Mouse (Mus musculus) ES-Bruce4 (cell line): ENCODE measurements around the gene Etnk1. TPM values are rescaled to one million over a fixed set of nuclear protein-coding genes. Genes with fewer than 3 reads are reported as not detected.
"Not testable (repeated sequence)": the region's sequence is repeated elsewhere in the genome, so short reads cannot be mapped to it uniquely, and the experiment has no call there.

ENCODE experiments used
- H3K27ac ChIP-seq: 2 replicates; pipeline ENCODE4 v1.5.1; 2012; ENCODE audit warnings: low read length, inconsistent platforms; ENCODE audit not compliant: insufficient read depth
- H3K27me3 ChIP-seq: 2 replicates; pipeline ENCODE4 v1.6.1; 2012; ENCODE audit warnings: mild to moderate bottlenecking, low read length, inconsistent platforms; ENCODE audit not compliant: control insufficient read depth, poor library complexity, insufficient read depth, severe bottlenecking
- H3K36me3 ChIP-seq: 2 replicates; pipeline ENCODE4 v1.6.1; 2012; ENCODE audit warnings: inconsistent platforms, mild to moderate bottlenecking, low read length, moderate library complexity; ENCODE audit not compliant: control insufficient read depth, poor library complexity, insufficient read depth, severe bottlenecking
- H3K4me1 ChIP-seq: one replicate; pipeline ENCODE4 v1.8.1; 2011; ENCODE audit warnings: low read length; ENCODE audit not compliant: control insufficient read depth, insufficient read depth
- H3K4me3 ChIP-seq: 2 replicates; pipeline ENCODE4 v1.5.1; 2011; ENCODE audit warnings: low read depth, mild to moderate bottlenecking, low read length
- H3K9ac ChIP-seq: 2 replicates; pipeline ENCODE4 v1.6.1; 2012; ENCODE audit warnings: low read depth, mild to moderate bottlenecking, inconsistent platforms; ENCODE audit not compliant: poor library complexity, severe bottlenecking
- H3K9me3 ChIP-seq: replicated peaks from 2 replicates; pipeline ENCODE4 v1.6.1; 2012; ENCODE audit warnings: mild to moderate bottlenecking, low read length, inconsistent platforms; ENCODE audit not compliant: control insufficient read depth, poor library complexity, insufficient read depth, severe bottlenecking
- CTCF ChIP-seq: IDR thresholded peaks from one replicate; pipeline ENCODE4 v1.8.1; 2011; ENCODE audit warnings: low read depth, low read length
- EP300 ChIP-seq: IDR thresholded peaks from 2 replicates; pipeline ENCODE4 v1.6.1; 2011; ENCODE audit warnings: low read depth, low read length; ENCODE audit not compliant: insufficient read depth
- POLR2A ChIP-seq: IDR thresholded peaks from one replicate; pipeline ENCODE4 v1.8.1; 2011; ENCODE audit warnings: low read length; ENCODE audit not compliant: insufficient read depth
- polyA plus RNA-seq: library from polyadenylated mRNA; stranded (reverse); fragments of >200 nt; gene quantifications from 2 replicates; pipeline ENCODE4 v1.2.4, GENCODE M21; 2011; ENCODE audit warnings: low read depth; ENCODE audit not compliant: missing spikeins, insufficient read depth, insufficient read length

The Etnk1 gene
- polyA plus RNA-seq, 1 experiment: 149 TPM

DNA sequence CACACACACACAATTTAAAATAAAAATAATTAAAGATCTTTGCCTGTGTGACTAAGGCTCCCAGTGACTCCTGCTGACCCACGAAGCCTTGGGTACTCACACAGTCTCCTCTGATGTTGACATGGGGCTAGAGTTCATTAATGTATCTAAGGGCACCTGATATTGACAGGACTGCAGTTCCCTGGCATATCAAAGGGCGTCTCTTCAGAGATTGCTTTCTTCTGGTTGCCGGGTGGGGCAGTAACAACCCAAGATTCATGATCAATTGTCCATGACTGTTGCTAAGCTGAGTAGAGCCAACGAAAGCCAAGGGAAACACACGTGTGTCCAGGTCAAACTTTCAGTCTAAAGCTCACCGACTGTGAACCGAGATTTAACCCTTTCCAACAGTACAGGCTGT, 22.0 kb upstream of the Etnk1 start:
- H3K27me3 ChIP-seq: no peaks in the 10 kb centered on the region
- H3K4me1 ChIP-seq: peaks cover 1% of the 10 kb centered on the region
- TF ChIP-seq CTCF (no peak), EP300 (no peak), POLR2A (no peak)

DNA sequence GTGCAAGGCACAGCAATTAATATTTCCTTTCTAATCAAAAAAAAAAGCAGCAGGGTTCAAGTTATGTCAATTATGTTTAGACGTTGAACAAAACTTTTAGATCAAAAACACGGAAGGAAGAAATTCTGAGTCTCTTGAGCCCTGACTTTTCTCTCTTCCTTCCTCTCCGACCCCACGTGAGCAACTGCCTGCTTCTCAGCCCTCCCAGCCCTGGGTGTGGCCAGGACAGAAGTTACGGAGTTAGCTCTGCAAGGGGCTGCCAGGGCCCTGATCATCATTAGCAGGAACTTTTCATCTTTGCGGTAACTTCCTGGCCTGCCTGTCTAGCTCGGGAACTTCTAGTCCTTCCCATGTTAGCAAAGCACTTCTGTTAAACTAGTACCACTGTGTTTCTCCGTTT, 20.3 kb upstream of the Etnk1 start:
- Histone ChIP-seq H3K9ac (peak overlapping the region; percentile 12; the same call in 1 of the 2 replicates), H3K27ac (peak overlapping the region; percentile 74), H3K4me3 (no peak overlapping the region), H3K4me1 (peaks cover 1% of the 10 kb centered on the region), H3K9me3 (no peaks in the 10 kb centered on the region), H3K27me3 (no peaks in the 10 kb centered on the region), H3K36me3 (no peaks in the 10 kb centered on the region)
- no peak for TF ChIP-seq POLR2A
- peak; percentile 55; the same call in 1 of the 2 replicates for TF ChIP-seq EP300

More for the DNA sequence above, 22.0 kb upstream of the Etnk1 start:
- no peak overlapping the region for H3K4me3 ChIP-seq
- H3K36me3 ChIP-seq: no peaks in the 10 kb centered on the region
- H3K9ac ChIP-seq: no peak overlapping the region
- peak overlapping the region; percentile 45 for H3K27ac ChIP-seq
- H3K9me3 ChIP-seq: no peaks in the 10 kb centered on the region

DNA sequence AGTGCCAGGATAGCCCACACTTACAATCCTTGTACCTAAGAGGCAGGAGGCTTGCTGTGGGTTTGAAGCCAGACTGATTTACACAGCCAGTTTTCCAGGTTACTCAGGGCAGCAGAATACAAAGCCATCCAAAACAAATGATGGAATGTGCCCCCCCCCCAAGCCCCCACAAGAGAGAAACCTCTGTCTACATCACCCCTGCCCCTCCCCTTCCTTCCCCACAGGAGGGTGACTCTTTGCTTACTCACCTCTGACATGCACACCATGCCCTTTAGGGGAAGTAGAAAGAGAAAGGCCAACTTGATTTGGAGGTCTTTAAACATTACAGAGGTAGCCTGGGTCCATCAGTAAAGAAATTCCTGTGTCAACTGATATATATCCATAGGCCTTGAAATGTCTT, 18.2 kb upstream of the Etnk1 start:
- H3K4me3 ChIP-seq: no peak overlapping the region
- no peak overlapping the region; the same call in 1 of the 2 replicates for H3K9ac ChIP-seq
- H3K9me3 ChIP-seq: no peaks in the 10 kb centered on the region
- peaks cover 5% of the 10 kb centered on the region for H3K4me1 ChIP-seq
- TF ChIP-seq POLR2A: no peak
- TF ChIP-seq EP300: peak; percentile 87; the same call in 1 of the 2 replicates
- TF ChIP-seq CTCF: no peak
- H3K27me3 ChIP-seq: no peaks in the 10 kb centered on the region
- no peaks in the 10 kb centered on the region for H3K36me3 ChIP-seq
- H3K27ac ChIP-seq: peak overlapping the region; percentile 96

DNA sequence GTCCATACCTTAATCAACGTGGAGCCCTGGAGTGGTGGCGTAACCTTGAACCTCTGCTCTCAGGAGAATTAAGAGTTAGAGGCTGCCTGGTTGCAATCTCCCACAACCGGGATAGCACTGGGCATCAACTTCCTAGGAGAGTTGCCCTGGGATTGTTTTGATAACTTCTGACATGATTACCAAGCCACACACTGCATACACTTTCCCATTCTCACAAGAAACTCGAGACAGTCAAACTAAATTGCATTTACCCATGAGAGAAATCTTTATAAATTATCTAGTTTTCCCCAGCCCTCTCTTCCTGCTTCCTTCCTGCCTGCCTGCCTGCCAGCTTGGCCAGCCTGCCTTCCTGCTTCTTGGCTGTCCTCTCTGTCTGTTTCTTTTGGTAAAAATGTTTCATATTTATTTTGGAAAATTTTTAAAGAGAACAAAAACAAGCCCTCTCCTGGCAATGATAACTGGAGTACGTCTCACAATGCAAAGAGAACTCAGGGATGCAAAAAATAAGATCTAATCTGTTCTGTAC, 17.2 kb upstream of the Etnk1 start:
- Histone ChIP-seq H3K36me3 (no peaks in the 10 kb centered on the region), H3K4me3 (no peak overlapping the region), H3K27me3 (no peaks in the 10 kb centered on the region), H3K9ac (0 out of 2 replicates have a peak overlapping the region, but pooled peaks have one; percentile 43), H3K4me1 (peaks cover 5% of the 10 kb centered on the region), H3K27ac (peak overlapping the region; percentile 66), H3K9me3 (no peaks in the 10 kb centered on the region)
- no peak for TF ChIP-seq POLR2A
- TF ChIP-seq CTCF: no peak
- no peak for TF ChIP-seq EP300

DNA sequence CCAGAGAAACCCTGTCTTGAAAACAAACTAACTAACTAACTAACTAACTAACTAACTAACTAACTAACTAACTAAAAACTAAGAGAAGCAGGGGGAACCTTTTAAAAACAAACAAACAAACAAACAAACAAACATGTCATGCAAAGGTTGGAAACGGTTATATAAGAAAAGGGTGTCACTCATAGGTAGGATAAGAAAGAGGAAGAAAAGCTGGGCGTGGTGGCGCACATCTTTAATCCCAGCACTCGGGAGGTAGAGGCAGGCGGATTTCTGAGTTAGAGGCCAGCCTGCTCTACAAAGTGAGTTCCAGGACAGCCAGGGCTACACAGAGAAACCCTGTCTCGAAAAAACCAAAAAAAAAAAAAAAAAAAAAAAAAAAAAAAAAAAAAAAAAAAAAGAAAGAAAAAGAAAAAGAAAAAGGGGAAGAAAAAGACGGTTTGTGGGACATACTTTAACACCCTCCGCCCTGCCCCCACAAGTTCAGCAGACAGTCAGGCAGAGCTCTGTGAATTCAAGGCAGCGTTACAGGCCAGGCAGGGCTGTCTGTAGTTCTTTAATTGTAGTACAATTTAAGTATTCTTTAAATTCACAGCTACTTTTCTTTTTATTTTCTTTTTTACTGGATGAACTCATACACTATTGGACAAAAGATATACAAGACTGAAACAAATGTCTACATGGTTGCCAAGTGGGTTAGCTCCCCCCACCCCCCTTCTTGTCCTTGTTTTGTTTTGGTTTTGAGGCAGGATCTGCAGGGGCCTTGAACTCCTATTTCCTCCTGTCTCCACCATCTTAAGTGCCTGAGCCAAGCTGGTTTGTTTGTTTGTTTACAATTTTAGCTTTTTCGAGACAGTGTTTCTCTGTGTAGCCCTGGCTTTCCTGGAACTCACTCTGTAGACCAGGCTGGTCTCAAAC, 15.7 kb upstream of the Etnk1 start:
- H3K4me3 ChIP-seq, H3K4me1 ChIP-seq, H3K9me3 ChIP-seq, H3K27me3 ChIP-seq, H3K36me3 ChIP-seq: not testable (repeated sequence)
- 0 out of 2 replicates have a peak overlapping the region, but pooled peaks have one; percentile 26 for H3K9ac ChIP-seq
- H3K27ac ChIP-seq: peak overlapping the region; percentile 86

DNA sequence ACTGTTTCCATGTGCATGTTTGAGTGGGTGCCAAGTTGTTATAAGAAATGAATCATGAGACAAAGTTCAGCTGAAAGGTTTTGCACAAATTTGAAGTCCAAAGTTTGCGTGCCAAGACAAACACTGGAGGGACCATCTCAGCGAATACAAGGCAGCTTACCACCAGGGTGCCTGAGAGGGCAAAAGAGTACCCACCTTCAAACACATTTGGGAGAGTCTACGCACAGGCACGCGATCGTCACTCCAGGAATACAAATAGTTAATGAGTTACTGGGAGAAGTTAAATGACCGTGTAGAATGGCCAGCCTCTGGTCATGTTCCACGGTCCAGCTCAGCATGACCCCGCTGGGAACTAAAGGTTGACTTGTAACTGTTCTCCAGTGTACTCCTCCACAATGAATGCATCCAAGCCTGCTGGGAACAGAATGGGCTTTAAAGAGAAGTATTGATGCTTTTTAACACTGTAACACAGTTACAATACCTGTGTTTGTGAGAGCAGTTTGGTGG, 14.6 kb upstream of the Etnk1 start:
- no peaks in the 10 kb centered on the region for H3K36me3 ChIP-seq
- no peak for TF ChIP-seq EP300
- TF ChIP-seq POLR2A: no peak
- TF ChIP-seq CTCF: no peak
- H3K9me3 ChIP-seq: no peaks in the 10 kb centered on the region
- H3K9ac ChIP-seq: no peak overlapping the region; the same call in 1 of the 2 replicates
- H3K4me3 ChIP-seq: no peak overlapping the region
- H3K27me3 ChIP-seq: no peaks in the 10 kb centered on the region
- peak overlapping the region; percentile 86; the same call in 1 of the 2 replicates for H3K27ac ChIP-seq
- peaks cover 6% of the 10 kb centered on the region for H3K4me1 ChIP-seq
